Mouse (Mus musculus) lung, embryonic 14.5 days (tissue): Measurements from ENCODE around the gene Ropn1l. TPM values are rescaled to one million over a fixed set of nuclear protein-coding genes. Genes with fewer than 3 reads are reported as not detected.

ENCODE experiments used
- ATAC-seq: fragments of 200-750 bp; cut with Nextera tagmentation; 2 replicates; pipeline ENCODE4 v1.8.0; 2017; ENCODE audit warnings: mild to moderate bottlenecking, moderate TSS enrichment, moderate library complexity; ENCODE audit not compliant: insufficient read depth
- DNase-seq: peaks from one replicate; pipeline ENCODE4 v3.0.0-alpha.2; 2015
- H3K27ac ChIP-seq: fragments of 300-500 bp; sonication (generic); 2 replicates; pipeline ENCODE4 v1.5.1; 2014; ENCODE audit warnings: low read depth, mild to moderate bottlenecking, moderate library complexity
- H3K27me3 ChIP-seq: fragments of 300-500 bp; sonication (generic); 2 replicates; pipeline ENCODE4 v1.6.1; 2014; ENCODE audit warnings: low read length, control low read depth; ENCODE audit not compliant: insufficient read depth
- H3K36me3 ChIP-seq: fragments of 300-500 bp; sonication (generic); 2 replicates; pipeline ENCODE4 v1.6.1; 2014; ENCODE audit warnings: control low read depth; ENCODE audit not compliant: insufficient read depth
- H3K4me1 ChIP-seq: fragments of 300-500 bp; sonication (generic); 2 replicates; pipeline ENCODE4 v1.6.1; 2014; ENCODE audit warnings: antibody characterized with exemption, control low read depth; ENCODE audit not compliant: insufficient read depth
- H3K4me2 ChIP-seq: fragments of 300-500 bp; sonication (generic); 2 replicates; pipeline ENCODE4 v1.6.1; 2014; ENCODE audit warnings: mild to moderate bottlenecking
- H3K4me3 ChIP-seq: fragments of 300-500 bp; sonication (generic); 2 replicates; pipeline ENCODE4 v1.5.1; 2014; ENCODE audit warnings: low read depth, low read length
- H3K9ac ChIP-seq: fragments of 300-500 bp; sonication (generic); 2 replicates; pipeline ENCODE4 v1.6.1; 2014
- H3K9me3 ChIP-seq: fragments of 300-500 bp; sonication (generic); 2 replicates; pipeline ENCODE4 v1.6.1; 2016; ENCODE audit warnings: low read depth, low read length, control low read depth
- CTCF ChIP-seq: IDR thresholded peaks from 2 replicates; pipeline ENCODE4 v1.5.1; 2016; ENCODE audit warnings: antibody characterized with exemption, low read depth
- WGBS: fragments of 180-500 bp; shearing (Covaris S2); extraction: QIAGEN DNeasy Blood & Tissue Kit; methylation state at CpG from one replicate; pipeline ENCODE4 v1.1.7; 2014; 5-methylcytosine and 5-hydroxymethylcytosine counted together
- polyA plus RNA-seq: library from polyadenylated mRNA; unstranded; fragments of >200 nt; fragmentation: Nextera tagmentation; extraction: Ambion mirVana; gene quantifications from 2 replicates; pipeline ENCODE4 v1.2.1, GENCODE M21; 2014

Ropn1l gene
- polyA plus RNA-seq, 1 experiment from 2014 or later, result 2.6 TPM

GRCm38 (mm10) chr15:31472645-31473574 is 19.4 kb upstream of the Ropn1l start:
- Histone ChIP-seq H3K9me3 (no peaks in the 10 kb centered on the region), H3K4me3 (no peak overlapping the region), H3K4me2 (no peak overlapping the region), H3K27ac (no peak overlapping the region), H3K36me3 (peaks cover 54% of the 10 kb centered on the region), H3K4me1 (no peaks in the 10 kb centered on the region), H3K9ac (no peak overlapping the region), H3K27me3 (no peaks in the 10 kb centered on the region)
- TF ChIP-seq CTCF, result no peak
- 59% methylated on average over 4 of the region's 4 CpGs for WGBS
- ATAC-seq (peak; percentile 47; the same call in 1 of the 2 replicates), DNase-seq (peak; percentile 62)

GRCm38 (mm10) chr15:31471529-31471928 is 18.0 kb upstream of the Ropn1l start:
- DNase-seq (no peak), ATAC-seq (no peak)
- Histone ChIP-seq H3K4me2 (no peak overlapping the region), H3K4me1 (no peaks in the 10 kb centered on the region), H3K4me3 (no peak overlapping the region), H3K9me3 (no peaks in the 10 kb centered on the region), H3K27me3 (no peaks in the 10 kb centered on the region), H3K36me3 (peaks cover 55% of the 10 kb centered on the region), H3K9ac (no peak overlapping the region), H3K27ac (no peak overlapping the region)
- WGBS, result 86% methylated on average over 4 of the region's 4 CpGs
- no peak for TF ChIP-seq CTCF

- no peak overlapping the region for H3K4me2 ChIP-seq
- H3K9me3 ChIP-seq, result no peaks in the 10 kb centered on the region
- WGBS, result 80% methylated on average over 4 of the region's 4 CpGs
- no peak for TF ChIP-seq CTCF
- DNase-seq (no peak), ATAC-seq (no peak)
- H3K4me1 ChIP-seq, result no peaks in the 10 kb centered on the region
- no peak overlapping the region for H3K4me3 ChIP-seq
- H3K9ac ChIP-seq, result no peak overlapping the region
- H3K36me3 ChIP-seq, result peaks cover 65% of the 10 kb centered on the region
- no peak overlapping the region for H3K27ac ChIP-seq
- H3K27me3 ChIP-seq, result no peaks in the 10 kb centered on the region
Observed at GRCm38 (mm10) chr15:31469497-31469896, 16.0 kb upstream of the Ropn1l start.

GRCm38 (mm10) chr15:31468806-31469205 is 15.3 kb upstream of the Ropn1l start:
- 87% methylated on average over 5 of the region's 5 CpGs for WGBS
- ATAC-seq (no peak), DNase-seq (no peak)
- Histone ChIP-seq H3K4me2 (no peak overlapping the region), H3K4me1 (no peaks in the 10 kb centered on the region), H3K27ac (no peak overlapping the region), H3K9ac (no peak overlapping the region), H3K9me3 (no peaks in the 10 kb centered on the region), H3K4me3 (no peak overlapping the region), H3K27me3 (no peaks in the 10 kb centered on the region), H3K36me3 (peaks cover 67% of the 10 kb centered on the region)
- TF ChIP-seq CTCF, result no peak

GRCm38 (mm10) chr15:31466749-31467148 is 13.2 kb upstream of the Ropn1l start:
- Histone ChIP-seq H3K4me3 (no peak overlapping the region), H3K4me2 (no peak overlapping the region), H3K4me1 (no peaks in the 10 kb centered on the region), H3K9ac (no peak overlapping the region), H3K27ac (no peak overlapping the region), H3K9me3 (no peaks in the 10 kb centered on the region), H3K36me3 (peaks cover 86% of the 10 kb centered on the region), H3K27me3 (no peaks in the 10 kb centered on the region)
- ATAC-seq (no peak), DNase-seq (no peak)
- WGBS, result 91% methylated on average over 1 of the region's 1 CpGs
- no peak for TF ChIP-seq CTCF

GRCm38 (mm10) chr15:31466295-31466694 is 12.8 kb upstream of the Ropn1l start:
- H3K36me3 ChIP-seq, result peaks cover 86% of the 10 kb centered on the region
- no peak overlapping the region for H3K27ac ChIP-seq
- DNase-seq, result no peak
- H3K4me3 ChIP-seq, result no peak overlapping the region
- H3K4me1 ChIP-seq, result no peaks in the 10 kb centered on the region
- no peak for ATAC-seq
- no peaks in the 10 kb centered on the region for H3K27me3 ChIP-seq
- no peak overlapping the region for H3K9ac ChIP-seq
- no peaks in the 10 kb centered on the region for H3K9me3 ChIP-seq
- 91% methylated on average over 5 of the region's 5 CpGs for WGBS
- no peak for TF ChIP-seq CTCF
- no peak overlapping the region for H3K4me2 ChIP-seq

- Histone ChIP-seq H3K4me3 (no peak overlapping the region), H3K27ac (no peak overlapping the region), H3K4me2 (no peak overlapping the region), H3K36me3 (peaks cover 87% of the 10 kb centered on the region), H3K27me3 (no peaks in the 10 kb centered on the region), H3K9ac (no peak overlapping the region), H3K4me1 (no peaks in the 10 kb centered on the region), H3K9me3 (no peaks in the 10 kb centered on the region)
- no peak for TF ChIP-seq CTCF
- 96% methylated on average over 2 of the region's 2 CpGs for WGBS
- DNase-seq (no peak), ATAC-seq (no peak)
Observed at GRCm38 (mm10) chr15:31465806-31466205, 12.3 kb upstream of the Ropn1l start.
